Mouse (Mus musculus): ENCODE data around the gene Adamts14. TPM values are rescaled to one million over a fixed set of nuclear protein-coding genes. Genes with fewer than 3 reads are reported as not detected.

The Adamts14 gene
- polyA plus RNA-seq, 1 experiment = 3.3 TPM

GRCm38 (mm10) chr10:61272089-61272626, 1.1 kb downstream of the Adamts14 start:
- TF ChIP-seq CTCF (IDR thresholded peaks at IDR 0.05; ENCODE audit: borderline replicate concordance, control insufficient read depth, extremely low read depth, insufficient read depth, low read length, poor library complexity) (no peak), POLR2A (IDR thresholded peaks at IDR 0.05; ENCODE audit: control insufficient read depth, extremely low read depth, insufficient read depth, low read length, poor library complexity) (no peak)
- Histone ChIP-seq H3K27ac (ENCODE audit: control insufficient read depth, insufficient read depth, low read length) (no peak overlapping the region), H3K4me1 (replicated peaks; ENCODE audit: control insufficient read depth, insufficient read depth, low read length) (peaks cover 13% of the 10 kb centered on the region; the same call in 1 of the 2 replicates), H3K36me3 (ENCODE audit: control insufficient read depth, insufficient read depth, low read length) (no peaks in the 10 kb centered on the region), H3K4me3 (ENCODE audit: control insufficient read depth, insufficient read depth, low read length) (no peak overlapping the region), H3K27me3 (ENCODE audit: control insufficient read depth, insufficient read depth, low read length) (peaks cover 3% of the 10 kb centered on the region; the same call in 1 of the 2 replicates)
- WGBS = 91% methylated on average over 8 of the region's 8 CpGs
- no peak for DNase-seq

- 47% methylated on average over 5 of the region's 5 CpGs for WGBS
- H3K27ac ChIP-seq (ENCODE audit: control insufficient read depth, insufficient read depth, low read length) = no peak overlapping the region
- no peaks in the 10 kb centered on the region for H3K36me3 ChIP-seq (ENCODE audit: control insufficient read depth, insufficient read depth, low read length)
- no peak for DNase-seq
- no peaks in the 10 kb centered on the region for H3K27me3 ChIP-seq (ENCODE audit: control insufficient read depth, insufficient read depth, low read length)
- TF ChIP-seq CTCF (IDR thresholded peaks at IDR 0.05; ENCODE audit: borderline replicate concordance, control insufficient read depth, extremely low read depth, insufficient read depth, low read length, poor library complexity) (no peak), POLR2A (IDR thresholded peaks at IDR 0.05; ENCODE audit: control insufficient read depth, extremely low read depth, insufficient read depth, low read length, poor library complexity) (no peak)
- 0 out of 2 replicates have a peak, but pooled peaks cover 2% of the 10 kb centered on the region for H3K4me1 ChIP-seq (replicated peaks; ENCODE audit: control insufficient read depth, insufficient read depth, low read length)
- H3K4me3 ChIP-seq (ENCODE audit: control insufficient read depth, insufficient read depth, low read length) = no peak overlapping the region
Measured at GRCm38 (mm10) chr10:61267378-61267777, 5.9 kb downstream of the Adamts14 start.

- no peak for DNase-seq
- 87% methylated on average over 8 of the region's 8 CpGs for WGBS
- Histone ChIP-seq H3K36me3 (ENCODE audit: control insufficient read depth, insufficient read depth, low read length) (no peaks in the 10 kb centered on the region), H3K27ac (ENCODE audit: control insufficient read depth, insufficient read depth, low read length) (no peak overlapping the region), H3K4me3 (ENCODE audit: control insufficient read depth, insufficient read depth, low read length) (no peak overlapping the region), H3K4me1 (replicated peaks; ENCODE audit: control insufficient read depth, insufficient read depth, low read length) (peaks cover 8% of the 10 kb centered on the region), H3K27me3 (ENCODE audit: control insufficient read depth, insufficient read depth, low read length) (no peaks in the 10 kb centered on the region)
- TF ChIP-seq POLR2A (IDR thresholded peaks at IDR 0.05; ENCODE audit: control insufficient read depth, extremely low read depth, insufficient read depth, low read length, poor library complexity) (no peak), CTCF (IDR thresholded peaks at IDR 0.05; ENCODE audit: borderline replicate concordance, control insufficient read depth, extremely low read depth, insufficient read depth, low read length, poor library complexity) (no peak)
Measured at GRCm38 (mm10) chr10:61263606-61264005, 9.6 kb downstream of the Adamts14 start.

- no peak overlapping the region for H3K27ac ChIP-seq (ENCODE audit: control insufficient read depth, insufficient read depth, low read length)
- H3K36me3 ChIP-seq (ENCODE audit: control insufficient read depth, insufficient read depth, low read length) = no peaks in the 10 kb centered on the region
- peaks cover 6% of the 10 kb centered on the region for H3K4me1 ChIP-seq (replicated peaks; ENCODE audit: control insufficient read depth, insufficient read depth, low read length)
- 48% methylated on average over 13 of the region's 13 CpGs for WGBS
- no peak for DNase-seq
- TF ChIP-seq POLR2A (IDR thresholded peaks at IDR 0.05; ENCODE audit: control insufficient read depth, extremely low read depth, insufficient read depth, low read length, poor library complexity) = no peak
- no peak for TF ChIP-seq CTCF (IDR thresholded peaks at IDR 0.05; ENCODE audit: borderline replicate concordance, control insufficient read depth, extremely low read depth, insufficient read depth, low read length, poor library complexity)
- no peaks in the 10 kb centered on the region for H3K27me3 ChIP-seq (ENCODE audit: control insufficient read depth, insufficient read depth, low read length)
- H3K4me3 ChIP-seq (ENCODE audit: control insufficient read depth, insufficient read depth, low read length) = no peak overlapping the region
Measured at GRCm38 (mm10) chr10:61261229-61262156, 11.7 kb downstream of the Adamts14 start.

GRCm38 (mm10) chr10:61258131-61258530, 15.1 kb downstream of the Adamts14 start:
- Histone ChIP-seq H3K27me3 (ENCODE audit: control insufficient read depth, insufficient read depth, low read length) (no peaks in the 10 kb centered on the region), H3K4me1 (replicated peaks; ENCODE audit: control insufficient read depth, insufficient read depth, low read length) (peaks cover 6% of the 10 kb centered on the region), H3K36me3 (ENCODE audit: control insufficient read depth, insufficient read depth, low read length) (no peaks in the 10 kb centered on the region), H3K27ac (ENCODE audit: control insufficient read depth, insufficient read depth, low read length) (no peak overlapping the region), H3K4me3 (ENCODE audit: control insufficient read depth, insufficient read depth, low read length) (no peak overlapping the region)
- TF ChIP-seq CTCF (IDR thresholded peaks at IDR 0.05; ENCODE audit: borderline replicate concordance, control insufficient read depth, extremely low read depth, insufficient read depth, low read length, poor library complexity) (no peak), POLR2A (IDR thresholded peaks at IDR 0.05; ENCODE audit: control insufficient read depth, extremely low read depth, insufficient read depth, low read length, poor library complexity) (no peak)
- WGBS = 85% methylated on average over 1 of the region's 1 CpGs
- DNase-seq = no peak

- Histone ChIP-seq H3K27me3 (ENCODE audit: control insufficient read depth, insufficient read depth, low read length) (no peaks in the 10 kb centered on the region), H3K4me1 (replicated peaks; ENCODE audit: control insufficient read depth, insufficient read depth, low read length) (peaks cover 3% of the 10 kb centered on the region; the same call in 1 of the 2 replicates), H3K36me3 (ENCODE audit: control insufficient read depth, insufficient read depth, low read length) (no peaks in the 10 kb centered on the region), H3K27ac (ENCODE audit: control insufficient read depth, insufficient read depth, low read length) (no peak overlapping the region), H3K4me3 (ENCODE audit: control insufficient read depth, insufficient read depth, low read length) (no peak overlapping the region)
- no peak for DNase-seq
- TF ChIP-seq CTCF (IDR thresholded peaks at IDR 0.05; ENCODE audit: borderline replicate concordance, control insufficient read depth, extremely low read depth, insufficient read depth, low read length, poor library complexity) (no peak), POLR2A (IDR thresholded peaks at IDR 0.05; ENCODE audit: control insufficient read depth, extremely low read depth, insufficient read depth, low read length, poor library complexity) (no peak)
- 93% methylated on average over 9 of the region's 9 CpGs for WGBS
Measured at GRCm38 (mm10) chr10:61256665-61257064, 16.6 kb downstream of the Adamts14 start.

Data from thymus, adult 2 months (tissue).